Comparison of ENCODE assay signal across 8 mouse cellular contexts in genomic region chr8:70892896-70893655, GRCm38 (mm10). TPM values are rescaled to one million over a fixed set of nuclear protein-coding genes. Genes with fewer than 3 reads are reported as not detected.
DNase-seq lines count a peak whose midpoint lies in the region; ATAC-seq and TF ChIP-seq lines count a peak whose summit lies in the region.

No protein-coding gene starts in this region.

- H3K4me3 ChIP-seq in kidney, embryonic 15.5 days (replicated peaks): peak overlapping the region; percentile 36
- peak overlapping the region; percentile 13 for H3K4me3 ChIP-seq in embryonic facial prominence, embryonic 12.5 days
- peak overlapping the region; percentile 34 for H3K4me3 ChIP-seq in intestine, postnatal 0 days (ENCODE audit: low read depth, low read length)
- H3K4me3 ChIP-seq in neural tube, embryonic 12.5 days: peak overlapping the region; percentile 28

- H3K36me3 ChIP-seq in kidney, embryonic 15.5 days: peaks cover 31% of the 10 kb centered on the region
- peaks cover 26% of the 10 kb centered on the region for H3K36me3 ChIP-seq in embryonic facial prominence, embryonic 12.5 days
- H3K36me3 ChIP-seq in intestine, postnatal 0 days (ENCODE audit: control insufficient read depth, insufficient read depth): peaks cover 22% of the 10 kb centered on the region
- peaks cover 26% of the 10 kb centered on the region for H3K36me3 ChIP-seq in neural tube, embryonic 12.5 days

- peak overlapping the region; percentile 19; the same call in 1 of the 2 replicates for H3K9ac ChIP-seq in kidney, embryonic 15.5 days
- H3K9ac ChIP-seq in embryonic facial prominence, embryonic 12.5 days: no peak overlapping the region
- no peak overlapping the region for H3K9ac ChIP-seq in intestine, postnatal 0 days (ENCODE audit: low read depth, low read length)
- H3K9ac ChIP-seq in neural tube, embryonic 12.5 days: peak overlapping the region; percentile 51; the same call in 1 of the 2 replicates

- TF ChIP-seq CTCF in intestine, postnatal 0 days (IDR thresholded peaks at IDR 0.05; ENCODE audit: low read depth): no peak

- peaks cover 41% of the 10 kb centered on the region for H3K4me1 ChIP-seq in kidney, embryonic 15.5 days
- H3K4me1 ChIP-seq in embryonic facial prominence, embryonic 12.5 days: peaks cover 37% of the 10 kb centered on the region
- 0 out of 2 replicates have a peak, but pooled peaks cover 3% of the 10 kb centered on the region for H3K4me1 ChIP-seq in intestine, postnatal 0 days (replicated peaks; ENCODE audit: control insufficient read depth, insufficient read depth, low read length)
- peaks cover 21% of the 10 kb centered on the region for H3K4me1 ChIP-seq in neural tube, embryonic 12.5 days

- no peak for DNase-seq in kidney, postnatal 4 days
- DNase-seq in adrenal gland, postnatal 10 days: no peak
- DNase-seq in layer of hippocampus, adult 9-11 months: no peak
- DNase-seq in layer of hippocampus, postnatal 10 days (ENCODE audit: low spot score in 2 of 2): no peak

- H3K9me3 ChIP-seq in kidney, embryonic 15.5 days (replicated peaks): no peaks in the 10 kb centered on the region
- H3K9me3 ChIP-seq in embryonic facial prominence, embryonic 12.5 days: no peaks in the 10 kb centered on the region
- no peaks in the 10 kb centered on the region for H3K9me3 ChIP-seq in intestine, postnatal 0 days (ENCODE audit: control insufficient read depth)
- no peaks in the 10 kb centered on the region for H3K9me3 ChIP-seq in neural tube, embryonic 12.5 days

- H3K27me3 ChIP-seq in kidney, embryonic 15.5 days: peaks cover 53% of the 10 kb centered on the region
- H3K27me3 ChIP-seq in embryonic facial prominence, embryonic 12.5 days: peaks cover 59% of the 10 kb centered on the region
- H3K27me3 ChIP-seq in intestine, postnatal 0 days (replicated peaks; ENCODE audit: control insufficient read depth, insufficient read depth, low read length): peaks cover 24% of the 10 kb centered on the region
- peaks cover 63% of the 10 kb centered on the region for H3K27me3 ChIP-seq in neural tube, embryonic 12.5 days (replicated peaks)

- H3K27ac ChIP-seq in kidney, embryonic 15.5 days: no peak overlapping the region
- no peak overlapping the region for H3K27ac ChIP-seq in embryonic facial prominence, embryonic 12.5 days
- H3K27ac ChIP-seq in intestine, postnatal 0 days (ENCODE audit: low read depth, low read length): no peak overlapping the region
- no peak overlapping the region for H3K27ac ChIP-seq in neural tube, embryonic 12.5 days

- no peak for ATAC-seq in kidney, embryonic 15.5 days (replicated peaks; ENCODE audit: low FRiP score)
- ATAC-seq in embryonic facial prominence, embryonic 12.5 days (ENCODE audit: insufficient number of reproducible peaks, insufficient read depth, low FRiP score, low TSS enrichment): 0 out of 2 replicates have a peak, but pooled peaks have one; percentile 1
- no peak for ATAC-seq in intestine, postnatal 0 days
- ATAC-seq in neural tube, embryonic 12.5 days (ENCODE audit: low FRiP score, low read depth): no peak

- peak overlapping the region; percentile 56 for H3K4me2 ChIP-seq in kidney, embryonic 15.5 days
- peak overlapping the region; percentile 44 for H3K4me2 ChIP-seq in embryonic facial prominence, embryonic 12.5 days (replicated peaks)
- H3K4me2 ChIP-seq in intestine, postnatal 0 days (replicated peaks; ENCODE audit: low read depth): peak overlapping the region; percentile 66
- peak overlapping the region; percentile 53 for H3K4me2 ChIP-seq in neural tube, embryonic 12.5 days (replicated peaks)

- 22% methylated on average over 20 of the region's 20 CpGs for WGBS in kidney, embryonic 15.5 days
- WGBS in embryonic facial prominence, embryonic 12.5 days: 25% methylated on average over 20 of the region's 20 CpGs
- 29% methylated on average over 20 of the region's 20 CpGs for WGBS in intestine, postnatal 0 days
- WGBS in neural tube, embryonic 12.5 days: 26% methylated on average over 20 of the region's 20 CpGs

RNA-seq across cellular contexts. Expression of gene Slc5a5, which starts 0.5 kb away (rescaled TPM):
- 0.06 and 0.25 TPM in 2 replicates for polyA plus RNA-seq in kidney, embryonic 15.5 days (2015; fragmentation: Nextera tagmentation; extraction: Ambion mirVana)
- polyA plus RNA-seq in embryonic facial prominence, embryonic 12.5 days (2016; fragmentation: Nextera tagmentation; extraction: Ambion mirVana): 0.19 and 0.20 TPM in 2 replicates
- 0.20 and 0.52 TPM in 2 replicates for polyA plus RNA-seq in intestine, postnatal 0 days (2015; fragmentation: Nextera tagmentation; extraction: Ambion mirVana)
- polyA plus RNA-seq in neural tube, embryonic 12.5 days (2016; fragmentation: Nextera tagmentation; extraction: Ambion mirVana): 0.91 and 1.5 TPM in 2 replicates
- total RNA-seq in adrenal gland, postnatal 10 days (2021): under 1 TPM; 0.27 to 0.42 TPM
- total RNA-seq in layer of hippocampus, postnatal 10 days (2021): 1 to 10 TPM; 5.2 to 6.9 TPM

RNA-seq across cellular contexts. Expression of gene Rpl18a, which starts 4.1 kb away (rescaled TPM):
- polyA plus RNA-seq in kidney, embryonic 15.5 days (2015; fragmentation: Nextera tagmentation; extraction: Ambion mirVana): 4,326 and 4,329 TPM in 2 replicates
- 3,568 and 3,610 TPM in 2 replicates for polyA plus RNA-seq in embryonic facial prominence, embryonic 12.5 days (2016; fragmentation: Nextera tagmentation; extraction: Ambion mirVana)
- polyA plus RNA-seq in intestine, postnatal 0 days (2015; fragmentation: Nextera tagmentation; extraction: Ambion mirVana): 2,933 and 2,947 TPM in 2 replicates
- 2,364 and 2,595 TPM in 2 replicates for polyA plus RNA-seq in neural tube, embryonic 12.5 days (2016; fragmentation: Nextera tagmentation; extraction: Ambion mirVana)
- total RNA-seq in adrenal gland, postnatal 10 days (2021): 1,000 to 10,000 TPM; 1,717 to 1,755 TPM
- 100 to 1,000 TPM; 832 to 857 TPM for total RNA-seq in layer of hippocampus, postnatal 10 days (2021)

RNA-seq across cellular contexts. Expression of gene Map1s, which starts 12.7 kb away (rescaled TPM):
- polyA plus RNA-seq in kidney, embryonic 15.5 days (2015; fragmentation: Nextera tagmentation; extraction: Ambion mirVana): 49.7 and 58.9 TPM in 2 replicates
- 63.1 and 64.6 TPM in 2 replicates for polyA plus RNA-seq in embryonic facial prominence, embryonic 12.5 days (2016; fragmentation: Nextera tagmentation; extraction: Ambion mirVana)
- polyA plus RNA-seq in intestine, postnatal 0 days (2015; fragmentation: Nextera tagmentation; extraction: Ambion mirVana): 13.8 and 14.7 TPM in 2 replicates
- 59.3 and 62.6 TPM in 2 replicates for polyA plus RNA-seq in neural tube, embryonic 12.5 days (2016; fragmentation: Nextera tagmentation; extraction: Ambion mirVana)
- total RNA-seq in adrenal gland, postnatal 10 days (2021): 10 to 100 TPM; 26.7 to 30.2 TPM
- 100 to 1,000 TPM in 1 of 2 experiments, 10 to 100 TPM in 1; 75.1 to 101 TPM for total RNA-seq in layer of hippocampus, postnatal 10 days (2021)

RNA-seq across cellular contexts. Expression of gene Ccdc124, which starts 19.3 kb away (rescaled TPM):
- polyA plus RNA-seq in kidney, embryonic 15.5 days (2015; fragmentation: Nextera tagmentation; extraction: Ambion mirVana): 115 and 123 TPM in 2 replicates
- 123 and 126 TPM in 2 replicates for polyA plus RNA-seq in embryonic facial prominence, embryonic 12.5 days (2016; fragmentation: Nextera tagmentation; extraction: Ambion mirVana)
- polyA plus RNA-seq in intestine, postnatal 0 days (2015; fragmentation: Nextera tagmentation; extraction: Ambion mirVana): 61.7 and 64.3 TPM in 2 replicates
- polyA plus RNA-seq in neural tube, embryonic 12.5 days (2016; fragmentation: Nextera tagmentation; extraction: Ambion mirVana): 142 and 145 TPM in 2 replicates
- 10 to 100 TPM; 42.0 to 42.6 TPM for total RNA-seq in adrenal gland, postnatal 10 days (2021)
- total RNA-seq in layer of hippocampus, postnatal 10 days (2021): 100 to 1,000 TPM in 1 of 2 experiments, 10 to 100 TPM in 1; 97.6 to 108 TPM

RNA-seq across cellular contexts. Expression of gene Kcnn1, which starts 30.0 kb away (rescaled TPM):
- polyA plus RNA-seq in kidney, embryonic 15.5 days (2015; fragmentation: Nextera tagmentation; extraction: Ambion mirVana): 2.6 and 2.9 TPM in 2 replicates
- polyA plus RNA-seq in embryonic facial prominence, embryonic 12.5 days (2016; fragmentation: Nextera tagmentation; extraction: Ambion mirVana): 6.7 and 7.0 TPM in 2 replicates
- 0.17 and 0.30 TPM in 2 replicates for polyA plus RNA-seq in intestine, postnatal 0 days (2015; fragmentation: Nextera tagmentation; extraction: Ambion mirVana)
- 24.8 and 26.4 TPM in 2 replicates for polyA plus RNA-seq in neural tube, embryonic 12.5 days (2016; fragmentation: Nextera tagmentation; extraction: Ambion mirVana)
- total RNA-seq in adrenal gland, postnatal 10 days (2021): 1 to 10 TPM; 3.0 to 3.1 TPM
- total RNA-seq in layer of hippocampus, postnatal 10 days (2021): 10 to 100 TPM; 25.3 to 28.3 TPM

Comparison
In these comparisons a context has a peak if more than half of its experiments do, and no peak if none do; other contexts are left out.
1. H3K9ac ChIP-seq: peak in kidney, embryonic 15.5 days (single experiment) and neural tube, embryonic 12.5 days (single experiment); none in embryonic facial prominence, embryonic 12.5 days (single experiment) and intestine, postnatal 0 days (single experiment).
2. Peak in every context shown above with its lines, with median percentiles within 50 percentile points of each other: H3K4me2 ChIP-seq and H3K4me3 ChIP-seq.